Mouse (Mus musculus) small intestine, adult 2 months (tissue): ENCODE measurements around the gene AL732309.1. TPM values are rescaled to one million over a fixed set of nuclear protein-coding genes. Genes with fewer than 3 reads are reported as not detected.

ENCODE experiments used
- H3K27ac ChIP-seq: fragments of 200-500 bp; 2 replicates; pipeline ENCODE4 v1.5.1; 2012; ENCODE audit warnings: low read depth, low read length, control low read depth, inconsistent platforms; ENCODE audit not compliant: insufficient read depth
- H3K27me3 ChIP-seq: fragments of 200-500 bp; 2 replicates; pipeline ENCODE4 v1.6.1; 2012; ENCODE audit warnings: mild to moderate bottlenecking, moderate library complexity, low read length, inconsistent platforms; ENCODE audit not compliant: control insufficient read depth, insufficient read depth
- H3K36me3 ChIP-seq: fragments of 200-500 bp; 2 replicates; pipeline ENCODE4 v1.6.1; 2012; ENCODE audit warnings: mild to moderate bottlenecking, low read length, control low read depth, inconsistent platforms; ENCODE audit not compliant: control insufficient read depth, insufficient read depth
- H3K4me1 ChIP-seq: fragments of 200-500 bp; 2 replicates; pipeline ENCODE4 v1.6.1; 2012; ENCODE audit warnings: low read length, inconsistent platforms, mixed read lengths; ENCODE audit not compliant: control insufficient read depth, insufficient read depth, insufficient read length
- H3K4me3 ChIP-seq: fragments of 200-500 bp; 2 replicates; pipeline ENCODE4 v1.5.1; 2012; ENCODE audit warnings: low read depth, mild to moderate bottlenecking, control low read depth, inconsistent platforms, low read length, moderate library complexity
- CTCF ChIP-seq: fragments of 200-500 bp; IDR thresholded peaks from 2 replicates; pipeline ENCODE4 v1.5.1; 2012; ENCODE audit warnings: low read depth, mild to moderate bottlenecking, control low read depth, inconsistent platforms, low read length, moderate library complexity, mixed read lengths; ENCODE audit not compliant: insufficient replicate concordance, insufficient read length; ENCODE audit errors: extremely low read depth
- POLR2A ChIP-seq: fragments of 200-500 bp; IDR thresholded peaks from 2 replicates; pipeline ENCODE4 v1.6.1; 2012; ENCODE audit warnings: low read depth, mild to moderate bottlenecking, control low read depth, inconsistent platforms, low read length, moderate library complexity
- WGBS: fragments of 180-500 bp; shearing (Covaris S2); methylation state at CpG from one replicate; pipeline ENCODE4 v1.1.7; 2018; 5-methylcytosine and 5-hydroxymethylcytosine counted together
- polyA plus RNA-seq: library from polyadenylated mRNA; depleted of rRNA; stranded (reverse); fragments of >200 nt; gene quantifications from 2 replicates; pipeline ENCODE4 v1.2.3, GENCODE M21; 2012; rRNA removed

Gene AL732309.1
- 15.3 and 45.8 TPM in 2 replicates for polyA plus RNA-seq

DNA sequence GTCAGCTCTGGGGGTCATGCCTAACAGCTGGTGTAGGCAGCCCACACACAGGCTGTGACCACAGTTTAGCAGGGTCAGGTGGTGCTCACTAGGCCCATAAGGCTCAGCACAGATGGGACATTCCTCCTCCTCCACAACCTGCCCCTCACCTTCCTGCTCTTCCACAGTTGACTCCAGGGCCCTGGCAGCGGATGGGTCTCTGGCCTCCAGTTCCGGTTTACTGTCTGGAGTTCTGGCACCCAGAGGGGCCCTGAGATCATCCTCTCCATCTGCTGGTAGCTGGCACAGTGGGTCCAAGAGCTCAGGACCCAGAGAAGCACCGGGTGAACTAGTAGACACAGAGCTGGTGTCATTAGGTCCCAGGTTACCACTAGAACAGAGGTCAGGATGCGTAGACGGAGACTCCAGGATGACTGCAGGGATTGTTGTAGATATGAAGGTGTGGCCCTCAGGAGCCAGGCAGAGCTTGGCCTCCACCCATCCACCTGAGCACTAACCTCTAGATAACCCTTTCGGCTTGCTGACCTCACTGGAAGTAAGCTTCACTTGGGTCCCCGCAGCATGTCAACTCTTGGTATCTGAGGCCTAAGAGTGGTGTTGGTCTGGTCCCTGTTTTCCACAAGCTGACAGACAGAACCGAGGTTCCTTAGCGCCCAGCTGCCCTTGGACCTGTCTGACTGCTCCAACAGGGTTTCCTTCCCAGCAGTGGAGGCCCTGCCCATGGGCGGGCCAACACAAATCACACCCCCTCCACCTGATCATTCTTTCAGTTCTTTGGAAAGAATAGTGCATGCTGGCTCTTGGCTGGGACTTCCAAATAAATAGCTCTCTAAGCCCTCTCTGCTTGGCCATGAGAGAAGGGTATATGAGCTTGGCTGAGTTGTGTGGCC lies at the start of gene AL732309.1:
Gene AL732309.1, minus strand, starts transcription at position 681 of the 890 bp plus-strand sequence.
- peak within 1 kb of the TSS; percentile 53 for H3K4me3 ChIP-seq

DNA sequence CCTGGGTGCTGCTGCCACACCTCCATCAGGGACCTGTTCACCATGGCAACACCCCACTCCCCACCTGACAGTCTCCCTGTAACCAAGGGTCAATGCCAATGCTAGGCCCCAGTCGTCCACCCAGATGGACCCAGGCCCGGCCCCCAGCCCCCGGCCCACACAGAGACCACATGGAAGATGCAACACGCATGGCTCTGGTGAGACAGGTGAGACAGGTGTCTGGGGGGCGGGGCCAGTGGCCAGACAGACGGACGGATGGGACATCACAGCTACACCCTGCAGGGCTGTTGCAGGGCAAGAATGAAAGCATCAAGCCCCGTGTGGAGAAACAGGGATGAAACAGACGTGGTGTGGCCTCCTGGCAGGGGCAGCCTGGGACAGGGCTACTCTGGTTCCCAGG lies 47.0 kb upstream of the AL732309.1 start:
- no peak overlapping the region for H3K4me3 ChIP-seq
- H3K27ac ChIP-seq: no peak overlapping the region
- peaks cover 24% of the 10 kb centered on the region for H3K4me1 ChIP-seq
- no peaks in the 10 kb centered on the region for H3K36me3 ChIP-seq
- peaks cover 10% of the 10 kb centered on the region for H3K27me3 ChIP-seq
- TF ChIP-seq CTCF: no peak
- TF ChIP-seq POLR2A: no peak
- WGBS: 71% methylated on average over 9 of the region's 9 CpGs

More for the DNA sequence above, at the start of gene AL732309.1:
- 43% methylated on average over 10 of the region's 10 CpGs for WGBS
- H3K36me3 ChIP-seq: peaks cover 23% of the 10 kb centered on the region
- peak within 1 kb of the TSS; percentile 85 for H3K27ac ChIP-seq
- TF ChIP-seq POLR2A (peak; percentile 68; the same call in 1 of the 2 replicates), CTCF (no peak)
- H3K27me3 ChIP-seq: no peaks in the 10 kb centered on the region; the same call in 1 of the 2 replicates
- peaks cover 18% of the 10 kb centered on the region for H3K4me1 ChIP-seq

DNA sequence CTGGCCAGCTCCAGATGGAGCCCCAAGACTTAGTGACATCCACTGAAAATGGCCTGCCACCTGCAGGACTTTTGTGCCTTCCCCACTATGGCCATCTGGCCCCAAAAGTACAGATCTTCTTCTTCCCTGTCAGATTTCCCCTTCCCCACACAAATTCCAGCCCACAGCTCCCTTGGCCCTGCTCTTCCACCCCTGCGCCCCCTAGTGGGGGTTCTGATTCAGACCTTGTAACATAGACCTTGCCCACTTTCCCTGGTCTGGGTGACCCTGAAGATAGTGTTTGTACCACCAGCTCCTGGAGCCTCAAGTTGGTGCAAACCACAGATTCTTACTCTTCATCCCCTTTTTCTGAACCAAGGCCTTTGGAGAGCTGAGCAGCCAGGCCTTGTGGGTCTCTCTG lies 46.2 kb upstream of the AL732309.1 start:
- Histone ChIP-seq H3K4me3 (peak overlapping the region; percentile 67), H3K27me3 (peaks cover 10% of the 10 kb centered on the region), H3K27ac (no peak overlapping the region), H3K4me1 (peaks cover 33% of the 10 kb centered on the region), H3K36me3 (no peaks in the 10 kb centered on the region)
- 0% methylated on average over 1 of the region's 1 CpGs for WGBS
- peak; percentile 96; the same call in 1 of the 2 replicates for TF ChIP-seq CTCF
- 0 out of 2 replicates have a peak, but pooled peaks have one; percentile 26 for TF ChIP-seq POLR2A

DNA sequence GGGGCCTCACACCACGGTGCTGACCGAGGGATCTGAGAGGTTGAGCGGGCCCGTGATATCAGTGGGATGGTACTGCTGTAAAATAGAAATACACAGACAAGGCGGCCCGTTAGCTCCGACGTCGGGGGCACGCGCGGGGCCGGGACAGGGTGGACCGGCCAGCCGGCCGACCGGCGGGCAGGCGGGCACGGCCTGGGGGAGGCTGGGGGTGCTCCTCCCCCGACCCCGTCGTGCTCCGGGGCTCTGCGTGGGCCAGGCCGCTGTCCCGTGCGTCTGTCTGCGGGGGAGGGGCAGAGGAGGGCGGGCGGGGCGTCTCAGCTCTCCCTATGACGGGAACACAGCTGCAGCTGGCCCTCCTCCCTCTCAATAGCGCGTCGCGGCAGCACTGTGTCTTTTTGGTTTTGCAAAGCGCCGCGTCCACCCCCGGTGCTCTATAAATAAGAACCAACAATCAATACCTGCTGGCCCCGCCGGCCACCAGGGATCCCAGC lies 45.4 kb upstream of the AL732309.1 start:
- Histone ChIP-seq H3K36me3 (no peaks in the 10 kb centered on the region), H3K27me3 (peaks cover 10% of the 10 kb centered on the region), H3K4me3 (peak overlapping the region; percentile 67), H3K27ac (no peak overlapping the region), H3K4me1 (peaks cover 40% of the 10 kb centered on the region)
- 2% methylated on average over 43 of the region's 43 CpGs for WGBS
- TF ChIP-seq POLR2A (no peak), CTCF (no peak)

DNA sequence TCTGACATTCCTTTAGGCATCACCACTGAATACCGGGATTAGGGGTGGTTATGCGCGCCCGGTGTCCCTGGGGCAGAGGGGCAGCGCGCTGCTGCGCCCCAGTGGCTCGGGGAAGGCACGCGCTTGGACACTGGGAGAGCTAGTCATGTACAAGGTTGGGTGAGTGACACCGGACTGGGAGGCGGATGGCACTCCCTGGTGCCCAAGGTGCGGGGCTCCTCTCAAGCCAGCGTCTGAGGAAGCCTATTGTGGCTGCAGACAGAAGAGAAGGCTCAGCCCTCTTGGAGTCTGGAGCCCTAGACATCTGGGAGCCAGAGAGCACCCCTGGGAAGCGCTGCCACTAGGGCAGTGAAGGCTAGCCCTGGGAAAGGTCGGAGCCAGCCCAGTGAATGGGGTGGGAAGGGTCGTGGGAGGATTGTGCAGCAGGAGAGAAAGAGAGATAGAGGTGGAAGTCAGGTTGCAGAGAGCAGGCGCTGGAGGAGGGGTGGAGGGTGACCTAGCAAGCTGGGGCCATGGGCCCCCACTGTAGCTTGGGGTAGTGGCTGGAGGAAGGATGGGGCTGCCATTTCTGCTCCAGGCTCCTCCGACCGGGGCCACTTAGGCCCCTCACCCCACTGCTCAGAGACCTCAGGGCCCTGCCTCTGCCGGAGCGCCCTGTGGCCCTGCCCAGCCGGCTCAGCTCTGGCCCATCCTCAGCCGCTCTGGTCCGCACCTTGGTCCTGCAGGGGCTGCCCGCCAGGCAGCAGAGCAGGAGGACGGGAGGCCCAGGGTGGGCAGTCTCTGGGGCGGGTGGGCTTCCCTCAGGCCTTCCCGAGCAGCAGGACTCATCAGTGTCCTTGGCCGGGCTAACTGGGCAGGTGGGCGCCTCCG lies 44.8 kb upstream of the AL732309.1 start:
- peaks cover 45% of the 10 kb centered on the region for H3K4me1 ChIP-seq
- H3K27me3 ChIP-seq: peaks cover 10% of the 10 kb centered on the region

DNA sequence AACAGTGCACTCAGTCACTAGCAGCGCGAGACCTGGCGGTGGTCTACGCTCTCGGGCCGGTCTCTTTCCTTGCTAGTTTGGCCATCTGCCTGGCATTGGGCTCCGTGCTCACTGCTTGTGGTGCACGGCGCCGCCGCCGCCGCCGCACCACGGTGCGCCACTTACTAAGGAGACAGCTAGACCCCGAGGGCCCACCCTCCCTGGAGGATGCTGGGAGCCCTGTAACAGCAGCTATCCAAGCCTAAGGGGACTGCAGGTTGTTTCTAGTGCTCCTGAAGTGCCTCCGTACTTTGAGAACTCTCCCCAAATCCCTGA lies 44.1 kb upstream of the AL732309.1 start:
- peaks cover 10% of the 10 kb centered on the region for H3K27me3 ChIP-seq
- 1% methylated on average over 18 of the region's 18 CpGs for WGBS
- peaks cover 51% of the 10 kb centered on the region for H3K4me1 ChIP-seq
- H3K4me3 ChIP-seq: peak overlapping the region; percentile 67
- H3K36me3 ChIP-seq: no peaks in the 10 kb centered on the region
- H3K27ac ChIP-seq: peak overlapping the region; percentile 66
- TF ChIP-seq POLR2A: no peak
- no peak for TF ChIP-seq CTCF

More for the DNA sequence above, 44.8 kb upstream of the AL732309.1 start:
- Histone ChIP-seq H3K4me3 (peak overlapping the region; percentile 67), H3K36me3 (no peaks in the 10 kb centered on the region), H3K27ac (peak overlapping the region; percentile 10; the same call in 1 of the 2 replicates)
- no peak for TF ChIP-seq POLR2A
- no peak for TF ChIP-seq CTCF
- 4% methylated on average over 31 of the region's 32 CpGs for WGBS
